Mouse (Mus musculus): ENCODE measurements at regions not wholly inside any gene's neighbourhood (a gene's known extent, or its start where the extent isn't known, plus 50 kb on each side); places are given as distances from the start of the nearest gene placed in this dataset.

DNA sequence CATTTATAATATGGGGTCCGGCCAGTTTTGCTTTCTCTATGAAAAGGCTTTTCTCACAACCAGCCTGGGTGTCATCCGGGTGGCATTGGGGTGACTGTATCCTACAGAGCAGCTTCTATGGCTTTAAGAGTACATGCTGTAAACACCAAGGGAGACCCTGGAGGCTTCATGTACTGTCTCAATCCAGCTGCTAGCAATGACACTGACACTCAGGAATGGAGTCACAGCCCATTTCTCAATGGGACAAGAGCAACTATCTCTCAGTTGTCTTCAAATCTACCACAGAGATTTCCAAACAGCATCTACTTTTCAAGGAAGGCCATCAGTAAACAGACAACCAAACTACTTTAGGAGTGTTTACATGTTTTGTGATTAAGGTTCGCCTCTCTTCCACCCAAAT is 397.5 kb downstream of the Adamts20 start:
- 93% methylated on average over 3 of the region's 3 CpGs for WGBS

DNA sequence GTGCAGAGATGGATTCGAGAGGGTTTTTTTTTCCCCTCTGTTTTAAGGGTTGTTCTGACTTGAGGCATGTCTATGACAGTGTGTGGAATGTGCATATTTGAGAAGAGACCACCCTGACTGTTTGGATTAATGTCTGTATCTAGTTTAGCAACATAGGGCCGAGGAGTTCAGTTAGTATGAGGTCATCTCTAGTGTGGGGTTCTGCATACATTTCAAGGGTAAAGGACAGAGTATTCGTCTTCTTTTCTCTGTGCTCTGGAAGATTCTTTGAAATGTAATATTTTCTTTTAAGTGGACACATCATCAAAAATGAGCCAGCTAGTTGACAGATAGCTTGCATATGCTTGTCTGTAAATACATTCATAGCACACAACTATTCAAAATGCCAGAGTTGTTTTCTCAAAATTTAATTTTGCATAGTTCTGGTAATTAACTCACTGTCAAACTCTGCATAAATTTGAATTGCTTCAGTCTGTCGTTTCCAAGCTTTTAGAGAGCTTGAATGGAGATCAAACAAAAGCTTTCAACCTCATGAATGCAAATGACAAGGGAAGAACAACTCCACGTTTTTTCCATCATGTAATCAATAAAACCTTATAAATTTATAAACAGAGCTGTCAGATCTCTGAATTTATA is 415.5 kb downstream of the Adamts20 start:
- no peak overlapping the region for H3K27ac ChIP-seq (ENCODE audit: low read depth, low read length)
- H3K4me3 ChIP-seq (ENCODE audit: low read depth, low read length): no peak overlapping the region
- H3K4me2 ChIP-seq (ENCODE audit: low read depth): no peak overlapping the region
- no peaks in the 10 kb centered on the region for H3K9me3 ChIP-seq (ENCODE audit: low read length)
- peaks cover 4% of the 10 kb centered on the region; the same call in 1 of the 2 replicates for H3K4me1 ChIP-seq (ENCODE audit: insufficient read depth)
- peak; percentile 55 for DNase-seq
- peak; percentile 76; the same call in 1 of the 2 replicates for ATAC-seq
- TF ChIP-seq CTCF (IDR thresholded peaks at IDR 0.05; ENCODE audit: low read depth): no peak
- H3K27me3 ChIP-seq (ENCODE audit: insufficient read depth, low read length): no peaks in the 10 kb centered on the region
- 23% methylated on average over 5 of the region's 5 CpGs for WGBS
- H3K9ac ChIP-seq: no peak overlapping the region
- no peaks in the 10 kb centered on the region for H3K36me3 ChIP-seq (ENCODE audit: insufficient read depth)

More for the DNA sequence above, 397.5 kb downstream of the Adamts20 start:
- Histone ChIP-seq H3K4me1 (ENCODE audit: insufficient read depth) (no peaks in the 10 kb centered on the region), H3K9ac (no peak overlapping the region), H3K27ac (ENCODE audit: low read depth, low read length) (no peak overlapping the region), H3K27me3 (ENCODE audit: insufficient read depth, low read length) (no peaks in the 10 kb centered on the region), H3K9me3 (ENCODE audit: low read length) (no peaks in the 10 kb centered on the region), H3K4me3 (ENCODE audit: low read depth, low read length) (no peak overlapping the region), H3K4me2 (ENCODE audit: low read depth) (no peak overlapping the region), H3K36me3 (ENCODE audit: insufficient read depth) (no peaks in the 10 kb centered on the region)
- no peak for TF ChIP-seq CTCF (IDR thresholded peaks at IDR 0.05; ENCODE audit: low read depth)
- no peak for DNase-seq
- no peak for ATAC-seq

DNA sequence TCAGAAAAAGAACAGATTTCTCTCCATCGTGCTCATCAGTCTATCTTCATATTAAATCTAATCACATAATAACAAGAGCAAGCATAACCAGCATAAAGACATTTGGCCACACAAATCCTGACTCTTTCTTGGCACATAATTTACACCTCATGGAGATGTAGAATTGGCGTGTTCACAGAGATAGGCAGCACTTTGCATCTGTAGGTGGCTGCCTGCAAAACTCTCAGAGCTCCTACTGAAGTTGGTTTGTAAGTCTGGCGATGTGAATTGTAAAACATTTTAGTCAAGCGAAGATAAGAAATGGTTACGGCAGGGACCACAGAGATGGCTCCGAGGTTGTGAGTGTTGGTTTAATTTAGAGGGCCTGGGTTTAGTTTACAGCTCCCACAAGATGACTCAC is 419.0 kb downstream of the Adamts20 start:
- DNase-seq: no peak
- Histone ChIP-seq H3K4me3 (ENCODE audit: low read depth, low read length) (no peak overlapping the region), H3K27ac (ENCODE audit: low read depth, low read length) (no peak overlapping the region), H3K27me3 (ENCODE audit: insufficient read depth, low read length) (no peaks in the 10 kb centered on the region), H3K9ac (no peak overlapping the region), H3K36me3 (ENCODE audit: insufficient read depth) (no peaks in the 10 kb centered on the region), H3K9me3 (ENCODE audit: low read length) (0 out of 2 replicates have a peak, but pooled peaks cover 3% of the 10 kb centered on the region), H3K4me1 (ENCODE audit: insufficient read depth) (peaks cover 4% of the 10 kb centered on the region; the same call in 1 of the 2 replicates), H3K4me2 (ENCODE audit: low read depth) (no peak overlapping the region)
- ATAC-seq: no peak
- TF ChIP-seq CTCF (IDR thresholded peaks at IDR 0.05; ENCODE audit: low read depth): no peak
- 93% methylated on average over 6 of the region's 6 CpGs for WGBS

- Histone ChIP-seq H3K9ac (no peak overlapping the region), H3K27me3 (ENCODE audit: insufficient read depth, low read length) (no peaks in the 10 kb centered on the region), H3K9me3 (ENCODE audit: low read length) (0 out of 2 replicates have a peak, but pooled peaks cover 3% of the 10 kb centered on the region), H3K4me3 (ENCODE audit: low read depth, low read length) (no peak overlapping the region), H3K4me1 (ENCODE audit: insufficient read depth) (peaks cover 2% of the 10 kb centered on the region; the same call in 1 of the 2 replicates), H3K4me2 (ENCODE audit: low read depth) (no peak overlapping the region), H3K36me3 (ENCODE audit: insufficient read depth) (no peaks in the 10 kb centered on the region), H3K27ac (ENCODE audit: low read depth, low read length) (no peak overlapping the region)
- 0 out of 2 replicates have a peak, but pooled peaks have one; percentile 23 for ATAC-seq
- peak; percentile 34 for DNase-seq
- TF ChIP-seq CTCF (IDR thresholded peaks at IDR 0.05; ENCODE audit: low read depth): no peak
- WGBS: 75% methylated on average over 18 of the region's 18 CpGs
These were observed 420.0 kb downstream of the Adamts20 start for GRCm38 (mm10) chr15:94045131-94045756.

DNA sequence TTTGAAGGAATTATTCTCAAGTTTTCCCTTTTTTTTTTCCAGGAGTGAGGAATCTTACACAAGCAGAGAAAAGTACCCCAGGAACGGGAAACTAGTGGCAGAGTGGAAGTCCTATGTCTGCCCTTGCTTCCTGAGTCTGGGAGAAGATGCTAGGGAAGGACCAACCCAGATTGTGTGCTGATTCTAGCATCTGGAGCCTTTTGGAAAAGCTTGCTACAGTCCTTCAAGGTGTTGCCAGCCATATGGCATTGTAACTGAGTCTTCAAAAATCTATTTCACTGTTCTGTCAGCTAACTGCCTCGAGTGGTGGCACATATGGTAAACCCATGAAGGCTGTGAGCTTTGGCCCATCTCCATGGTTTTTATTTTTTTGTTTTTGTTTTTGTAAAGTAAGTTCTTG is 432.3 kb downstream of the Adamts20 start:
- no peaks in the 10 kb centered on the region for H3K4me1 ChIP-seq (ENCODE audit: insufficient read depth)
- no peaks in the 10 kb centered on the region for H3K9me3 ChIP-seq (ENCODE audit: low read length)
- H3K36me3 ChIP-seq (ENCODE audit: insufficient read depth): no peaks in the 10 kb centered on the region
- TF ChIP-seq CTCF (IDR thresholded peaks at IDR 0.05; ENCODE audit: low read depth): no peak
- 63% methylated on average over 2 of the region's 2 CpGs for WGBS
- H3K27me3 ChIP-seq (ENCODE audit: insufficient read depth, low read length): no peaks in the 10 kb centered on the region
- ATAC-seq (no peak), DNase-seq (peak; percentile 25)
- H3K27ac ChIP-seq (ENCODE audit: low read depth, low read length): no peak overlapping the region
- no peak overlapping the region for H3K9ac ChIP-seq
- H3K4me2 ChIP-seq (ENCODE audit: low read depth): no peak overlapping the region
- no peak overlapping the region for H3K4me3 ChIP-seq (ENCODE audit: low read depth, low read length)

DNA sequence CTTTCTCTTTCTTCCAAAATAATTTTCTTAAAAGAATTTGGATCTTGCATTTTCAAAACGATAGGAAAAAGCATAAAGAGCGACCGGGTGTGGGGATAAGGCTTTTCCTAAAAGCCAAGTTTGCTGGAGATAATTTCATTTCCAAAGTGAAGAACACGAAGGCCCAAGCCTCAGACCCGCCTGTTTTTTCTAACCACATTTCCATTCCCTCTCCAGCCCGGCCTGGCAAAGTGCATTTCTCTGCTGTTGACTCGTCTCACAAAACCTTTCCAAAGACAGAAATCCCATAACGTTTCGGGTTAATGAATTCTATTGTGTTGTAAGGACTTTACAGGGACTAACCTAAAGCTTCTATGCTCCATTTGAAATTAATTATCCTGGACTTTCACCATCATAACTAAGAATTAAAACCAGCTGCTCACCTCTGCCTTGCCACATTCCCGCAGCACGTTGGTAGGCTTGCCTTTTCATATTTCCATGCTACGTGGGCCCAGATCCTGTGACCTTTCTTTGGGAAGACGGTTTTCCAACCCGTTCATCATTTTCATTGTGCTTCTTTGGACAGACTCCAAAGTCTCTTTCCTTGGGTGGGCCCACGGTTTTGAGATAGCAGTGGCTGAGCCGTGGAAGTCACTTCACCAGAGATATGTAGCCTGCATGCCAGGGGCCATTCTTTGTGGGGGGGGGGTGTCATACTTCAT is 430.5 kb upstream of the Prickle1 start:
- no peak overlapping the region for H3K4me2 ChIP-seq (ENCODE audit: low read depth)
- no peak for TF ChIP-seq CTCF (IDR thresholded peaks at IDR 0.05; ENCODE audit: low read depth)
- no peaks in the 10 kb centered on the region for H3K36me3 ChIP-seq (ENCODE audit: insufficient read depth)
- H3K9ac ChIP-seq: no peak overlapping the region
- no peak overlapping the region for H3K27ac ChIP-seq (ENCODE audit: low read depth, low read length)
- ATAC-seq (no peak), DNase-seq (no peak)
- H3K9me3 ChIP-seq (ENCODE audit: low read length): no peaks in the 10 kb centered on the region
- no peaks in the 10 kb centered on the region for H3K4me1 ChIP-seq (ENCODE audit: insufficient read depth)
- 58% methylated on average over 16 of the region's 16 CpGs for WGBS
- no peaks in the 10 kb centered on the region for H3K27me3 ChIP-seq (ENCODE audit: insufficient read depth, low read length)
- H3K4me3 ChIP-seq (ENCODE audit: low read depth, low read length): no peak overlapping the region

Measured in forebrain, postnatal 0 days (tissue).